Mouse (Mus musculus): ENCODE data around the gene Mtfr2. TPM values are rescaled to one million over a fixed set of nuclear protein-coding genes. Genes with fewer than 3 reads are reported as not detected.
A peak's percentile ranks its signal among the peaks of the same experiment; 100 is the strongest.

Mtfr2 gene
- polyA plus RNA-seq, 1 experiment from 2014 or later = 3.8 TPM

GRCm38 (mm10) chr10:20362450-20363118 lies 15.0 kb downstream of the Mtfr2 start:
- no peak for ATAC-seq (ENCODE audit: low FRiP score, low TSS enrichment)
- Histone ChIP-seq H3K9me3 (ENCODE audit: control insufficient read depth, low read length) (no peaks in the 10 kb centered on the region; the same call in 1 of the 2 replicates), H3K9ac (ENCODE audit: low read depth, low read length) (no peak overlapping the region), H3K4me3 (ENCODE audit: low read length) (no peak overlapping the region), H3K36me3 (ENCODE audit: control insufficient read depth, insufficient read depth, low read length) (peaks cover 5% of the 10 kb centered on the region; the same call in 1 of the 2 replicates), H3K4me2 (replicated peaks; ENCODE audit: low read depth, low read length) (no peak overlapping the region), H3K4me1 (ENCODE audit: control insufficient read depth, insufficient read depth, low read length) (no peaks in the 10 kb centered on the region), H3K27ac (ENCODE audit: low read depth, low read length) (no peak overlapping the region), H3K27me3 (ENCODE audit: control insufficient read depth, insufficient read depth, low read length) (no peaks in the 10 kb centered on the region)
- WGBS = 88% methylated on average over 4 of the region's 4 CpGs

GRCm38 (mm10) chr10:20372046-20372445 lies 24.5 kb downstream of the Mtfr2 start:
- no peak overlapping the region for H3K27ac ChIP-seq (ENCODE audit: low read depth, low read length)
- ATAC-seq (ENCODE audit: low FRiP score, low TSS enrichment) = no peak
- no peaks in the 10 kb centered on the region for H3K36me3 ChIP-seq (ENCODE audit: control insufficient read depth, insufficient read depth, low read length)
- H3K4me2 ChIP-seq (replicated peaks; ENCODE audit: low read depth, low read length) = no peak overlapping the region
- no peak overlapping the region for H3K9ac ChIP-seq (ENCODE audit: low read depth, low read length)
- H3K27me3 ChIP-seq (ENCODE audit: control insufficient read depth, insufficient read depth, low read length) = no peaks in the 10 kb centered on the region
- 97% methylated on average over 5 of the region's 5 CpGs for WGBS
- H3K9me3 ChIP-seq (ENCODE audit: control insufficient read depth, low read length) = no peaks in the 10 kb centered on the region; the same call in 1 of the 2 replicates
- no peaks in the 10 kb centered on the region for H3K4me1 ChIP-seq (ENCODE audit: control insufficient read depth, insufficient read depth, low read length)
- H3K4me3 ChIP-seq (ENCODE audit: low read length) = no peak overlapping the region

- no peak overlapping the region for H3K27ac ChIP-seq (ENCODE audit: low read depth, low read length)
- H3K4me1 ChIP-seq (ENCODE audit: control insufficient read depth, insufficient read depth, low read length) = no peaks in the 10 kb centered on the region
- H3K36me3 ChIP-seq (ENCODE audit: control insufficient read depth, insufficient read depth, low read length) = no peaks in the 10 kb centered on the region
- ATAC-seq (ENCODE audit: low FRiP score, low TSS enrichment) = no peak
- 93% methylated on average over 9 of the region's 9 CpGs for WGBS
- H3K4me3 ChIP-seq (ENCODE audit: low read length) = no peak overlapping the region
- no peak overlapping the region for H3K9ac ChIP-seq (ENCODE audit: low read depth, low read length)
- H3K9me3 ChIP-seq (ENCODE audit: control insufficient read depth, low read length) = no peaks in the 10 kb centered on the region
- no peaks in the 10 kb centered on the region for H3K27me3 ChIP-seq (ENCODE audit: control insufficient read depth, insufficient read depth, low read length)
- no peak overlapping the region for H3K4me2 ChIP-seq (replicated peaks; ENCODE audit: low read depth, low read length)
Measured at GRCm38 (mm10) chr10:20377621-20378020, 30.1 kb downstream of the Mtfr2 start.

GRCm38 (mm10) chr10:20379071-20379735 lies 31.6 kb downstream of the Mtfr2 start:
- WGBS = 80% methylated on average over 9 of the region's 9 CpGs
- Histone ChIP-seq H3K36me3 (ENCODE audit: control insufficient read depth, insufficient read depth, low read length) (no peaks in the 10 kb centered on the region), H3K27ac (ENCODE audit: low read depth, low read length) (no peak overlapping the region), H3K27me3 (ENCODE audit: control insufficient read depth, insufficient read depth, low read length) (no peaks in the 10 kb centered on the region), H3K9me3 (ENCODE audit: control insufficient read depth, low read length) (no peaks in the 10 kb centered on the region), H3K4me1 (ENCODE audit: control insufficient read depth, insufficient read depth, low read length) (no peaks in the 10 kb centered on the region), H3K9ac (ENCODE audit: low read depth, low read length) (no peak overlapping the region), H3K4me2 (replicated peaks; ENCODE audit: low read depth, low read length) (no peak overlapping the region), H3K4me3 (ENCODE audit: low read length) (no peak overlapping the region)
- ATAC-seq (ENCODE audit: low FRiP score, low TSS enrichment) = no peak

- no peak for ATAC-seq (ENCODE audit: low FRiP score, low TSS enrichment)
- no peaks in the 10 kb centered on the region for H3K4me1 ChIP-seq (ENCODE audit: control insufficient read depth, insufficient read depth, low read length)
- 86% methylated on average over 3 of the region's 3 CpGs for WGBS
- H3K4me2 ChIP-seq (replicated peaks; ENCODE audit: low read depth, low read length) = no peak overlapping the region
- no peaks in the 10 kb centered on the region for H3K36me3 ChIP-seq (ENCODE audit: control insufficient read depth, insufficient read depth, low read length)
- no peak overlapping the region for H3K4me3 ChIP-seq (ENCODE audit: low read length)
- H3K27me3 ChIP-seq (ENCODE audit: control insufficient read depth, insufficient read depth, low read length) = no peaks in the 10 kb centered on the region
- H3K27ac ChIP-seq (ENCODE audit: low read depth, low read length) = no peak overlapping the region
- no peak overlapping the region for H3K9ac ChIP-seq (ENCODE audit: low read depth, low read length)
- H3K9me3 ChIP-seq (ENCODE audit: control insufficient read depth, low read length) = no peaks in the 10 kb centered on the region
Measured at GRCm38 (mm10) chr10:20380798-20381197, 33.2 kb downstream of the Mtfr2 start.

- no peaks in the 10 kb centered on the region for H3K27me3 ChIP-seq (ENCODE audit: control insufficient read depth, insufficient read depth, low read length)
- no peaks in the 10 kb centered on the region for H3K4me1 ChIP-seq (ENCODE audit: control insufficient read depth, insufficient read depth, low read length)
- 73% methylated on average over 3 of the region's 3 CpGs for WGBS
- H3K9me3 ChIP-seq (ENCODE audit: control insufficient read depth, low read length) = no peaks in the 10 kb centered on the region
- ATAC-seq (ENCODE audit: low FRiP score, low TSS enrichment) = no peak
- H3K4me2 ChIP-seq (replicated peaks; ENCODE audit: low read depth, low read length) = no peak overlapping the region
- H3K9ac ChIP-seq (ENCODE audit: low read depth, low read length) = no peak overlapping the region
- H3K27ac ChIP-seq (ENCODE audit: low read depth, low read length) = no peak overlapping the region
- no peaks in the 10 kb centered on the region for H3K36me3 ChIP-seq (ENCODE audit: control insufficient read depth, insufficient read depth, low read length)
- no peak overlapping the region for H3K4me3 ChIP-seq (ENCODE audit: low read length)
Measured at GRCm38 (mm10) chr10:20381352-20381751, 33.8 kb downstream of the Mtfr2 start.

GRCm38 (mm10) chr10:20382807-20383419 lies 35.3 kb downstream of the Mtfr2 start:
- ATAC-seq (ENCODE audit: low FRiP score, low TSS enrichment) = 0 out of 2 replicates have a peak, but pooled peaks have one; percentile 16
- H3K4me3 ChIP-seq (ENCODE audit: low read length) = no peak overlapping the region
- H3K36me3 ChIP-seq (ENCODE audit: control insufficient read depth, insufficient read depth, low read length) = no peaks in the 10 kb centered on the region
- H3K4me2 ChIP-seq (replicated peaks; ENCODE audit: low read depth, low read length) = no peak overlapping the region
- no peak overlapping the region for H3K9ac ChIP-seq (ENCODE audit: low read depth, low read length)
- H3K4me1 ChIP-seq (ENCODE audit: control insufficient read depth, insufficient read depth, low read length) = no peaks in the 10 kb centered on the region
- H3K27ac ChIP-seq (ENCODE audit: low read depth, low read length) = no peak overlapping the region
- no peaks in the 10 kb centered on the region for H3K27me3 ChIP-seq (ENCODE audit: control insufficient read depth, insufficient read depth, low read length)
- 84% methylated on average over 6 of the region's 6 CpGs for WGBS
- no peaks in the 10 kb centered on the region for H3K9me3 ChIP-seq (ENCODE audit: control insufficient read depth, low read length)

- Histone ChIP-seq H3K9ac (ENCODE audit: low read depth, low read length) (no peak overlapping the region), H3K27ac (ENCODE audit: low read depth, low read length) (no peak overlapping the region), H3K4me1 (ENCODE audit: control insufficient read depth, insufficient read depth, low read length) (no peaks in the 10 kb centered on the region), H3K36me3 (ENCODE audit: control insufficient read depth, insufficient read depth, low read length) (no peaks in the 10 kb centered on the region), H3K4me2 (replicated peaks; ENCODE audit: low read depth, low read length) (no peak overlapping the region), H3K4me3 (ENCODE audit: low read length) (no peak overlapping the region), H3K27me3 (ENCODE audit: control insufficient read depth, insufficient read depth, low read length) (no peaks in the 10 kb centered on the region), H3K9me3 (ENCODE audit: control insufficient read depth, low read length) (no peaks in the 10 kb centered on the region)
- ATAC-seq (ENCODE audit: low FRiP score, low TSS enrichment) = no peak
- 59% methylated on average over 3 of the region's 3 CpGs for WGBS
Measured at GRCm38 (mm10) chr10:20390568-20390967, 43.0 kb downstream of the Mtfr2 start.

- H3K4me3 ChIP-seq (ENCODE audit: low read length) = no peak overlapping the region
- H3K36me3 ChIP-seq (ENCODE audit: control insufficient read depth, insufficient read depth, low read length) = no peaks in the 10 kb centered on the region
- H3K4me2 ChIP-seq (replicated peaks; ENCODE audit: low read depth, low read length) = no peak overlapping the region
- no peak for ATAC-seq (ENCODE audit: low FRiP score, low TSS enrichment)
- no peaks in the 10 kb centered on the region for H3K27me3 ChIP-seq (ENCODE audit: control insufficient read depth, insufficient read depth, low read length)
- no peak overlapping the region for H3K9ac ChIP-seq (ENCODE audit: low read depth, low read length)
- H3K27ac ChIP-seq (ENCODE audit: low read depth, low read length) = no peak overlapping the region
- H3K4me1 ChIP-seq (ENCODE audit: control insufficient read depth, insufficient read depth, low read length) = no peaks in the 10 kb centered on the region
- WGBS = 60% methylated on average over 5 of the region's 5 CpGs
- no peaks in the 10 kb centered on the region for H3K9me3 ChIP-seq (ENCODE audit: control insufficient read depth, low read length)
Measured at GRCm38 (mm10) chr10:20394815-20395214, 47.2 kb downstream of the Mtfr2 start.

Measured in kidney, embryonic 14.5 days (tissue).